Mouse (Mus musculus) ovary, postnatal 10 days (tissue): ENCODE results near the gene Vmn2r43.
"Not testable (repeated sequence)": the region's sequence is repeated elsewhere in the genome, so short reads cannot be mapped to it uniquely, and the experiment has no call there.

Experiments
- DNase-seq: peaks from one replicate; pipeline ENCODE4 v3.0.0; 2022; ENCODE audit warnings: low spot score

Gene Vmn2r43

DNA sequence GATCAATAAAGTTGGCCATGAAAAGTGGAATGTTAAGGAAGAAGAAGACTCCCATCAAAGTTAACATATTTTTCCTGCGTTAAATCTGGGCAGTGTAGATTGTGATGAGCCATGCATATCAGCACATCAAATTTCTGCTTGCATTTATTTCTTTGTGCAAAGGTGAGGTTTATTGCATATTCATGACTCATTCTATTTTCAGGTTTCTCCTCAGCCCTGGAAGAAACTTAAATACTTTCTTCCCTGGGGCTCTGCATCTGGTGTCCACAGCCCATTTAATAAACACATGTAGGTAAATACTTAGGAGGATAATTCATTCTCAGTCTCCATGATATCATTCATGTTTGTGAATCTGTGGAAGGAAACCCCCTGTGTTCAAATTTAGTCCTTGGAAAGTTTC, at the start of gene Vmn2r43:
Gene Vmn2r43, minus strand, starts transcription at position 101 of the 400 bp plus-strand sequence.
- not testable (repeated sequence) for DNase-seq

DNA sequence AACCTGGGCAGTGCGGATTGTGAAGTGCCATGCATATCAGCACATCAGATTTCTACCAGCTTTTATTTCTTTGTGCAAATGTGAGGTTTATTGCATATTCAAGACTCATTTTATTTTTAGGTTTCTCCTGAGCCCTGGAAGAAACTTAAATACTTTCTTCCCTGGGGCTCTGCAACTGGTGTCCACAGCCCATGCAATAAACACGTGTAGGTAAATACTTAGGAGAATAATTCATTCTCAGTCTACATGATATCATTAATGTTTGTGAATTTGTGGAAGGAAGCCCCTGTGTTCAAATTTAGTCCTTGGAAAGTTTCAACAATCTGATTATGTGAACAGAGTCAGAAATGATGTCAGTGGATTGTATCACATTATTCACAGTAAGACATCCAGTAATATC, 60.2 kb downstream of the Vmn2r43 start, which contains the start of gene Vmn2r42:
Gene Vmn2r42, minus strand, starts transcription at position 101 of the 400 bp plus-strand sequence.
- DNase-seq, result not testable (repeated sequence)
